Mouse (Mus musculus) gastrocnemius, adult 18-20 months (tissue): ENCODE data around the gene Lrrc71. TPM values are rescaled to one million over a fixed set of nuclear protein-coding genes. Genes with fewer than 3 reads are reported as not detected.

ENCODE experiments used
- DNase-seq: peaks from one replicate; pipeline ENCODE4 v3.0.0; 2021; ENCODE audit warnings: low spot score
- total RNA-seq, 2 experiments: library from RNA; stranded (reverse); gene quantifications; 2 replicates each; pipeline ENCODE4 v1.2.3; 2021

The Lrrc71 gene
- total RNA-seq, 2 experiments from 2014 or later = not detected

GRCm38 (mm10) chr3:87724556-87724955 is 23.9 kb downstream of the Lrrc71 start:
- no peak for DNase-seq

GRCm38 (mm10) chr3:87718525-87718924 is 29.9 kb downstream of the Lrrc71 start:
- DNase-seq = no peak

Other genes starting within 250 kb of the Lrrc71 start
- 1 to 10 TPM; 9.5 to 9.7 TPM for gene Etv3, start 223.2 kb downstream of the Lrrc71 start, total RNA-seq
- 10 to 100 TPM; 18.5 to 19.9 TPM for gene Arhgef11, start 131.1 kb downstream of the Lrrc71 start, total RNA-seq
- gene Ntrk1, start 46.5 kb upstream of the Lrrc71 start, total RNA-seq = not detected
- gene Insrr, start 48.3 kb upstream of the Lrrc71 start, total RNA-seq = not detected
- 1 to 10 TPM; 6.3 to 6.4 TPM for gene Pear1, start 75.7 kb upstream of the Lrrc71 start, total RNA-seq
- gene Sh2d2a, start 98.1 kb upstream of the Lrrc71 start, total RNA-seq = not detected
- gene Prcc, start 137.0 kb upstream of the Lrrc71 start, total RNA-seq = 10 to 100 TPM; 48.3 to 55.2 TPM
- 100 to 1,000 TPM; 219 to 232 TPM for gene Hdgf, start 157.7 kb upstream of the Lrrc71 start, total RNA-seq
- gene Mrpl24, start 170.9 kb upstream of the Lrrc71 start, total RNA-seq = 10 to 100 TPM; 42.2 to 49.1 TPM
- 1 to 10 TPM; 6.3 to 8.1 TPM for gene Isg20l2, start 181.7 kb upstream of the Lrrc71 start, total RNA-seq
- gene Rrnad1, start 182.1 kb upstream of the Lrrc71 start, total RNA-seq = 1 to 10 TPM; 3.2 to 3.4 TPM
- gene Crabp2, start 200.0 kb upstream of the Lrrc71 start, total RNA-seq = under 1 TPM in 1 of 2 experiments, not detected in 1; 0.57 TPM
- gene Nes, start 222.5 kb upstream of the Lrrc71 start, total RNA-seq = 10 to 100 TPM; 10.8 to 24.9 TPM